Mouse (Mus musculus): Measurements from ENCODE around the gene Gm732.

Gm732 gene

GRCm38 (mm10) chrX:107948365-107948764, at the start of gene Gm732:
Gene Gm732, minus strand, starts transcription at chrX:107948465.
- no peak for DNase-seq

All from cerebellum, postnatal 14 days (tissue).